Mouse (Mus musculus) naive thymus-derived CD4-positive, alpha-beta T cell, adult 2 months (primary cell): Measurements from ENCODE around the gene Bpifb1.
"Not testable (repeated sequence)": the region's sequence is repeated elsewhere in the genome, so short reads cannot be mapped to it uniquely, and the experiment has no call there.

Experiments used
- DNase-seq: peaks from one replicate; pipeline ENCODE4 v3.0.0-alpha.2; 2011; ENCODE audit warnings: low read depth

Gene Bpifb1

GRCm38 (mm10) chr2:154211881-154212280 lies 21.3 kb downstream of the Bpifb1 start:
- DNase-seq, result no peak

DNA sequence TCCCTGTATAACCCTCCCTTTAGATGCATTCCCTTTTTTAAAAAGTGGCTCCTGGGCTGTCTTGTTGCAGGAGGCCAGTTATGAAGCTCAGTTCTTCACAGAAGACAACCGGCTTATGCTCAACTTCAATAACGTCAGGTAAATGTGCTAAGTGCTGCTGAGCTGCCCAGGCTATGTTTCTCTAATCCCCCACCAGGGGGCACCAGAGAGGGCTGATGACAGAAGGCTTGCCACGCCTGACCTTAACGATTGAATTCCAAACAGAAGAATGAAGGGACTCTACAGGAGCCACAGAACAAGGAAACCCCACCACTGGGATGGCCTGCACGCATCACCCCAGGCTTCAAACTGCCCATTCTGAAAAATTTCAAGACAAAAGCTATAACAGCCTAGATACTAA lies 24.6 kb downstream of the Bpifb1 start:
- peak; percentile 64 for DNase-seq

DNA sequence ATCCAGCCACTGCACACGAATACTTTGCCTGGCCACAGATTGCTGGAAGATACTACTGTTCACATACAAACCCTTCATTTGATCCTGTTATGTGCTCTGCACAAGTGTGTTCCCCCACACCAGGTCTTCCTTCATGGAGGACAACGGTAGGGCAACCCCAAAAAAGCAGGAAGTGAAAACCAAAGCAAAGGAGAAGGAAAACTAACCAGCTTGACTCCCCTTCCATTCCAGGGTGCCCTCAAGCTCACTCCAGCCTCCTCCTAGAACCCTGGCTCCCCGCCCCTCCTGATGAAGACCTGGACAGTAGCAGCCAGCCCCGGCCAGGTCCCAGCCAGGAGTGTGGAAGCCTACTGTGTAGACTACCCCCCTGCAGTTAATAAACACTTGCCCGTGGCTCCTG lies 29.3 kb downstream of the Bpifb1 start:
- DNase-seq, result no peak

DNA sequence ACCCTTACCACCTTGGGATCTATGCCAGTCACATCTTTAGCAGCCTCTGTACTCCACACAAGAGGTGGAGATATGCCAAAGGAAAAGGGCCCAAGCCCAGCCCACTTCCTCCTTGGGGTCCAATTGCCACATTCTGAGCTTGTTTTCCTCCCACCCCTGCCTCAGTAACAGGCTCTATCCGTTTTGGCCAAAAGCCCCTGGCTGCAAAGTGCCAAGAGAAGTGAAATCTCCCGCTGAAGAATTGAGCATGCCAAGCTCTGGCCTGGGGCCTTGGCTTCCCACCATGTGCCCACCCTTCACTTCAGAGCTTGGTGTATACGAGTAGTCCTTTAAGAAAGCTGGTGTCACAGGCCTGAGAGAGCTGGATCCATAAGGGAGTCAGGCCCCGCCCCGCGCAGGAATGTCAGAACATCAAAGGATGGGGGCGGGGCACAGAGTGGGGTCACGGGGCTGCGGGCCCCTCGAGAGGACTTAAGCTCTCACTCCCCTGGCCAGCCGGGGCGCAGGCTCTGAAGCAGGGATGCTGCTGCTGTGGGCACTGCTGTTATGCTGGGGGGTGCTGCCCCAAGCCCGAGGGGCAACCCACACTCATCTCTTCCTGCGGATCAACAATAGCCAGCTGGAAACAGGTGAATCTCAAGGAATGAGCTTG lies 32.8 kb downstream of the Bpifb1 start, which contains the start of gene Bpifb5:
Gene Bpifb5 (plus strand): TSS at position 478 of the 652 bp plus-strand sequence.
- DNase-seq, result no peak

- DNase-seq, result no peak
Measured at GRCm38 (mm10) chr2:154223917-154224273, 33.3 kb downstream of the Bpifb1 start.

DNA sequence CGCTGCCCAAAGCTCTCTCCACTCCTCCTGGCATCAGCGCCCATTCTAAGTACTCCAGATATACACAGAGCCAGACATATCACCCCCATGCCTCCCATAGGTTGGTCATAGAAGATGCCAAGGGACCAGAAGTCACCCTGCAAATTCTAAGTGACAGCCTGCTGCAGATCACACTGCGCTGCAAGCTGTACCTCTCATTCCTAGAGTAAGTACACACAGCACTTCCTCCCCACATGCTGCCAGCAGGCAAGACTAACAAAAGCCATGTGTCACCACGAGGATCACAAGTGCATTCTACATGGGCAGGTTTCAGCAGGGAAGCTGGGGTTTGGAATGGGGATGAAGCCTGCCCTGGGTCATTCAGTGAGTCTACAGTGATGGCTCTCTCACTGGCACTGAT lies 36.4 kb downstream of the Bpifb1 start:
- DNase-seq, result no peak

GRCm38 (mm10) chr2:154227830-154228229 lies 37.2 kb downstream of the Bpifb1 start:
- no peak for DNase-seq

- no peak for DNase-seq
Measured at GRCm38 (mm10) chr2:154233426-154233825, 42.8 kb downstream of the Bpifb1 start.

DNA sequence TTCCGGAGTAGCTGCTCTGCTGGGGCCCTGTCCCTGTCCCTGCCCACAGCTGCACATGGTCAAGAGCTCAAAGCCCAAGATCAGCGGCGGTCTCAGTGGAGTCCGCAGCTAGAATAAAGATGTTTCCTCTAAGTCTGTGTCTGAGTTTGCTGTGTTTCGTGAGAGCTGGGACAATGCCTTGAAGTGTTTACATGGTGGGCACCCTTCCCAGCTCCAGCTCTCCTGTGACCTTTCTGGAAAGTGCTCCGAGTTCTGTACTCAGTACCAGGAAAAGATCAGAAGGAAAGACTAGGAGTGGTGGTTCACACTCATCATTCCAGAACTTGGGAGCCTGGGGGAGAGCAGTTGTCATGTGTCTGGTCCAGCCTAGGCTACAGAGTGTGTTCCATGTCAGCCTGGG lies 50.2 kb downstream of the Bpifb1 start:
- DNase-seq, result no peak

DNA sequence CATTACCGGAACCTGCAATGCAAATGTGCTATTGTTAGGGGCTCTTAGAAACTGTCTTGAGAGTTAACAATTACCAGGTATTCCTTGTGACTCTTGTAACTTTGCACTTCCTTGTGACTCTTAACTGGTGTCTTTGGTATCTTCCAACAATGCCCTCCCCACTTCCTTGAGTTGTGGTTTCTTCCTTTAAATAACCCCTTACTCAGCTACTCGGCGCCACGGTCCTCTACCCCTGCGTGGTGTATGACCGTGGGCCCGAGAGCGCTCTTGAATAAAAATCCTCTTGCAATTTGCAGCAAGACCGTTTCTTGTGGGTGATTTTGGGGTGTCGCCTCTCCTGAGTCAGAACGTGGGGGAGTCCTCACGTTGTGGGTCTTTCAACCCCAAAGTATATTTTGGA lies 52.1 kb downstream of the Bpifb1 start:
- DNase-seq, result not testable (repeated sequence)

DNA sequence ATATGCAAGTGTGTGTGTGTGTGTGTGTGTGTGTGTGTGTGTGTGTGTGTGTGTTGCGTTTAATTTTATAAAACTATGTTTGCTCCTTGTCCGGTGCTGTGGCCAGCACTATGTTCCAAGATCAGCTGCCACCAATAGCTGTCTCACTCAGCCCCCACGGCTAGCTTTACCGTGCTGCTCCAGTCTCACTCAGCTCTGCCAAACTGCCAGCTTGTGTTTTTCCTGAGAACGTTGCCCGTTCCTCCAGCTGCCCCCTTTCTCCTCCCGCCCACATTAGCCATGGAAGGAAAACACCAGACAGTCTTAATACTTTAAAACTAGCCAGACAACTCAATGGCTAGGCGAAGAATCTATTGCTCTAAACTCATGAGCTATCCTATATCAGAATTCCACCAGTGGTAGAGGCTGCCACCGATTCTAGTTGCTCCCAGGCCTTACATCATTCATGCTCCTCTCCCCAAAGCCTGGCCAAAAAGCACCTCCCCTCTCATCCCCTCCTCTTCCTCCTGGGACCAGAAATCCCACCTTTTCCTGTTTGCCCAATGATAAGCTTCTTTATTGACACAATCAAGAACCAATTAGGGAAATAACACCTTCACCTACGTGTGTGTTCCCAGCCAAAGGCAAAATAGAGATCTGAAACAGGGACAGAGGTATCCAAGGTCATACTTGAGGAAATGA lies 52.9 kb downstream of the Bpifb1 start:
- no peak for DNase-seq

DNA sequence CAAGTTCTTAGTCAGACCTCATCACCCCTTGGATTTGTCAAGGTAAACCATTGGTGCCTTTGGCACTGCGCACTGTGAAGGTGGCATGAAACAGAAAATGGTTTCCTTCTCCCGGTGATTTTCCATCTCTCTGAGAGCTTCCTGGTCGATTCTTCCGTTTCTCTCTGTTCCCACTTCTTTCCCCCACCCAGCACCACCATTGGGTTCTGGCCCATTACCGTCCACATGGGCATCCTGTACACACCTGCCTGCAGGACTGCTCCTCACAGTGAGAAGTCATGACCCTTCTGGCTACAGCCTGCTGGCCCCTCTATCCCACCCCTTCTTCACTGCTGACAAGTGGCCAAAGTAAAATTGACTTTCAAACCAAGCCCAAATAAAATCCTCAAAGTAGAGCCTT lies 54.7 kb downstream of the Bpifb1 start:
- DNase-seq, result no peak

GRCm38 (mm10) chr2:154255254-154255653 lies 64.6 kb downstream of the Bpifb1 start:
- not testable (repeated sequence) for DNase-seq

DNA sequence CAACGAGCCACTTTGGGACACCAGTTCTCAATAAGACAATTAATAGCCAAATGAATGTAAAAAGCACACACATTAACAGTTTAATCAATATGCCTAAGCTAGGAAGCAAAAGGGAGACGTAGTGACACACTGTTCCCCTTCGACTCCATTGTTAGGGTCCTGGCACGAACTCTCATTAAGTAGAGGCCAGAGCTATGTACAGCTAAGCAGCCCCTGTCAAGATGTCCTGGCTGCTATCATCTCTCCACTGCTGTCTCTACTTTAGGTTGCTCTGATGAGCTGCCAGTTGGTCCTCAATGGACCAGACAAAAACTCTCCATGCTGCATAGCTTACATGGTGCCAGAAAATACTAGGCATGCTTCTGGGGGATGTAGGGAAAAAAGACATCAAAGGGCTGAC lies 65.2 kb downstream of the Bpifb1 start:
- no peak for DNase-seq

- not testable (repeated sequence) for DNase-seq
Measured at GRCm38 (mm10) chr2:154257554-154257953, 66.9 kb downstream of the Bpifb1 start, which contains the start of gene Bpifb9a. TSS of gene Bpifb9a (plus strand) at chr2:154257854.

DNA sequence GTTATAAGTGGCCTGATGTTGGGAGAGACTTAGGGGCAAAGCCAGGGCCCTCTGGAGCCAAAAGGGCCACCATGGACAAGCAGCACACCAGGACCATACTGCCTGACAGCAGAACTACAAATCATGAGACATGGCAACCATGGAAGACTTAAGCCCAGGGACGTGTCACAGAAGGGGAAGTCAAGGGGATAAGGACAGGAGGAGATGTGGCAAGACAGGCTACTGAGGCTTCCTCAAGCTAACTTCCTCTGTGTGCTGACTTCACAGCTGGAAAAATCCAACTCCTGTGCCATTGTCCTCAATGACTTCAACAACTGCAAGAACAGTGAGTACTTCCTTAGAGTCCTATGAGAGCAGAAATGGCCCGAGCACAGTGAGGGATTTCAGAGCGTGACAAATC lies 73.8 kb downstream of the Bpifb1 start:
- not testable (repeated sequence) for DNase-seq
